Mouse (Mus musculus): ENCODE measurements around the gene Krtap19-4. TPM values are rescaled to one million over a fixed set of nuclear protein-coding genes. Genes with fewer than 3 reads are reported as not detected.

Krtap19-4 gene
- not detected in 2 replicates for polyA plus RNA-seq (2021; fragmentation: Nextera tagmentation)
- long read RNA-seq, experiment 1, result 0 reads
- long read RNA-seq, experiment 2, result 0 reads

DNA sequence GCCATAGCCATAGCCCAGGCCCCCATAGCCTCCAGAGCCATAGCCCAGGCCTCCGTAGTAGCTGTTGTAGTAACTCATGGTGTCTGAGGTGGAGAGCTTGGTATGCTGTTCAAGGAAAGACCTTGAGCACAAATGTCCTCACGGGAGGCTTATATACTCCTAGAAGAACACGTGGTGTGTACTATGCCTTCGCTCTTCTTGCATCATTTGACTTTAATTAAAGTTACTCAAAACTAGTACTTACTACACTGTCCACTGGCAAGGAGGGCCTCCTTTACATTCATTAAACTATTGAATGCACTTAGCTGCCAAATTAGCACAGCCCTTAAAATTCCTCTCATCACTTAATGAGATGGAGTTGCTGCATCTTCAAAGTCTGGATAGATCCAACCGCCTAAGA lies at the start of gene Krtap19-4:
Gene Krtap19-4 (minus strand): TSS at position 101 of the 400 bp plus-strand sequence.

DNA sequence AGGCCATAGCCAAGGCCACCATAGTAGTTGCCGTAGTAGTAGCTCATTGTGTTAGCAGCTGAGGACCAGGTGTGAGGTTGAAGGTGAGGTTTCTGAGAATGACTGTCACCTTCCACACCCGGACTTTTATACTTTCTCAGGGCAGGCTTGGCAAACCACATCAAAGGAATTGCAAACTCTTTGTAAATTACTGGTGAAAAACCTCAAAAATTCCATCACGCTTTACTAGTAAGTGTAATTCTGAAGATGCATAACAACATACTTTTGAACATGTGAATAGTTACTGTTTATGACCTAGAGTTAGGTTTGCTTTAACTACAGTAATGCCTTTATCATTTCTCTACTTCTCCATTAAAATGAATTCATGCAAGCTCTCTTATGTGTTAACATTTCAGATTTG lies 47.3 kb upstream of the Krtap19-4 start, which contains the start of gene Krtap19-9b:
Gene Krtap19-9b (minus strand): TSS at position 101 of the 400 bp plus-strand sequence.

DNA sequence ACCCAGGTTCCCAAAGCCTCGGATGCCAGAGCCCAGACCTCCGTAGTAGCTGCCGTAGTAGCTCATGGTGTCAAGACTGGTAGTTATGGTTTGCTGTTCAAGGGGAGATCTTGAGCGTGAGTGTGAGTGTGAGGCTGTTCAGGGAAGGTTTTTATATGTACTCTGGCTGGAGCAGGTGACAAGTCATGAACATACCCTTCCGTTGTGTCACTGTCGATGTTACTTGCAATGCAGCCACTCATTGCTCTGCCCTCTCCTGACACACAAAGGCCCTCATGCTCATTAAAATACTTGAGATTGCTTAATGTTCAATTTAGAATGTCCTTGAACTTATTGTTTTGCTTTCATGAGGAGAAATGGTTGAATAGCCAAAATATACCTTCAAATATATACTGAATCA lies 11.5 kb upstream of the Krtap19-4 start, which contains the start of gene Krtap19-5:
Gene Krtap19-5 (minus strand): TSS at position 101 of the 400 bp plus-strand sequence.

DNA sequence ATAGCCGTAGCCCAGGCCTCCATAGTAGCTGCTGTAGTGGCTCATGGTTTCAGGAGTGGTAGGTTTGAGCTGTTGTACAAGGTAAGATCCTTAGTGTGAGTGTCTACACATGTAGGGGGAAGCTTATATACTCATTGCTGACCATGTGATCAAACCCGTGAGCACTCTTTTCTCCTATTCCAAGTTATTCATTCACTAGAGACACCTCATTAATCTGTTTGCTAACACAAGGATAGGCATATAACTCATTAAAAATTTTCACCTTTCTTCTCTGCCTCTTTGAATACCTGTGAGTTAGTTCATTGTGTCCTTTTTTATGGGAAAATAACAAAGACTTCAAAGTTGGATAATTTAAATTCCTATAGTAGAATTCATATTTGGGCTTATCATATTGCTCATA lies 7.0 kb downstream of the Krtap19-4 start, which contains the start of gene Krtap19-3:
Gene Krtap19-3 (minus strand): TSS at position 101 of the 400 bp plus-strand sequence.

GRCm38 (mm10) chr16:88874169-88874568 lies 10.7 kb downstream of the Krtap19-4 start, which contains the start of gene Krtap19-2:
TSS of gene Krtap19-2 (minus strand) at chr16:88874269.

GRCm38 (mm10) chr16:88869311-88869710 lies 15.6 kb downstream of the Krtap19-4 start, which contains the start of gene Krtap19-1:
TSS of gene Krtap19-1 (minus strand) at chr16:88869411.

Other genes with a start within 250 kb of the Krtap19-4 start
- not detected in 2 replicates for gene Krtap26-1, start 237.3 kb downstream of the Krtap19-4 start, polyA plus RNA-seq (2021; fragmentation: Nextera tagmentation)
- not detected in 2 replicates for gene Krtap27-1, start 213.4 kb downstream of the Krtap19-4 start, polyA plus RNA-seq (2021; fragmentation: Nextera tagmentation)
- not detected in 2 replicates for gene 2310061N02Rik, start 177.1 kb downstream of the Krtap19-4 start, polyA plus RNA-seq (2021; fragmentation: Nextera tagmentation)
- not detected in 2 replicates for gene Krtap13-1, start 156.2 kb downstream of the Krtap19-4 start, polyA plus RNA-seq (2021; fragmentation: Nextera tagmentation)
- not detected in 2 replicates for gene Krtap13, start 133.5 kb downstream of the Krtap19-4 start, polyA plus RNA-seq (2021; fragmentation: Nextera tagmentation)
- not detected in 2 replicates for gene 2310034C09Rik, start 126.2 kb downstream of the Krtap19-4 start, polyA plus RNA-seq (2021; fragmentation: Nextera tagmentation)
- gene 2310057N15Rik, start 110.9 kb downstream of the Krtap19-4 start, polyA plus RNA-seq (2021; fragmentation: Nextera tagmentation), result not detected in 2 replicates
- not detected in 2 replicates for gene Gm5965, start 107.2 kb downstream of the Krtap19-4 start, polyA plus RNA-seq (2021; fragmentation: Nextera tagmentation)
- not detected in 2 replicates for gene Gm20741, start 72.9 kb downstream of the Krtap19-4 start, polyA plus RNA-seq (2021; fragmentation: Nextera tagmentation)
- not detected in 2 replicates for gene Krtap15, start 64.9 kb downstream of the Krtap19-4 start, polyA plus RNA-seq (2021; fragmentation: Nextera tagmentation)
- gene Krtap14, start 58.9 kb downstream of the Krtap19-4 start, polyA plus RNA-seq (2021; fragmentation: Nextera tagmentation), result not detected in 2 replicates
- not detected in 2 replicates for gene Krtap19-1, start 15.7 kb downstream of the Krtap19-4 start, polyA plus RNA-seq (2021; fragmentation: Nextera tagmentation)
- not detected in 2 replicates for gene Krtap19-2, start 10.8 kb downstream of the Krtap19-4 start, polyA plus RNA-seq (2021; fragmentation: Nextera tagmentation)
- gene Krtap19-3, start 7.1 kb downstream of the Krtap19-4 start, polyA plus RNA-seq (2021; fragmentation: Nextera tagmentation), result not detected in 2 replicates
- not detected in 2 replicates for gene Krtap19-5, start 11.4 kb upstream of the Krtap19-4 start, polyA plus RNA-seq (2021; fragmentation: Nextera tagmentation)
- gene Krtap19-9b, start 47.2 kb upstream of the Krtap19-4 start, polyA plus RNA-seq (2021; fragmentation: Nextera tagmentation), result not detected in 2 replicates
- not detected in 2 replicates for gene Krtap16-3, start 77.8 kb upstream of the Krtap19-4 start, polyA plus RNA-seq (2021; fragmentation: Nextera tagmentation)
- not detected in 2 replicates for gene Krtap22-2, start 125.7 kb upstream of the Krtap19-4 start, polyA plus RNA-seq (2021; fragmentation: Nextera tagmentation)
- gene Gm10229, start 130.2 kb upstream of the Krtap19-4 start, polyA plus RNA-seq (2021; fragmentation: Nextera tagmentation), result not detected in 2 replicates
- gene Krtap6-1, start 146.6 kb upstream of the Krtap19-4 start, polyA plus RNA-seq (2021; fragmentation: Nextera tagmentation), result not detected in 2 replicates
- gene Gm10228, start 156.4 kb upstream of the Krtap19-4 start, polyA plus RNA-seq (2021; fragmentation: Nextera tagmentation), result not detected in 2 replicates
- gene Krtap6-5, start 162.8 kb upstream of the Krtap19-4 start, polyA plus RNA-seq (2021; fragmentation: Nextera tagmentation), result not detected in 2 replicates
- gene 1110025L11Rik, start 178.9 kb upstream of the Krtap19-4 start, polyA plus RNA-seq (2021; fragmentation: Nextera tagmentation), result not detected in 2 replicates
- gene Krtap6-3, start 198.9 kb upstream of the Krtap19-4 start, polyA plus RNA-seq (2021; fragmentation: Nextera tagmentation), result not detected in 2 replicates